Comparison of ENCODE assay signal across 20 mouse cellular contexts in genomic region chr17:89100719-89101350, GRCm38 (mm10).
A peak's percentile ranks its signal among the peaks of the same experiment; 100 is the strongest.
DNase-seq lines count a peak whose midpoint lies in the region; ATAC-seq and TF ChIP-seq lines count a peak whose summit lies in the region.
"Had no signal": no experiment of that assay in that cellular context is flagged by ENCODE, and none has a peak within 500 bp of the region (broad histone marks: within the 10 kb centered on the region; RNA-seq: fewer than 3 reads in every experiment).

No protein-coding gene starts in this region.

- WGBS in kidney, embryonic 15.5 days, result 84% methylated on average over 5 of the region's 5 CpGs
- 75% methylated on average over 5 of the region's 5 CpGs for WGBS in intestine, embryonic 16.5 days

- H3K9ac ChIP-seq in MEL (ENCODE audit: control insufficient read depth, low read depth, low read length, poor library complexity, severe bottlenecking), result no peak overlapping the region; the same call in 1 of the 2 replicates
- H3K9ac ChIP-seq in kidney, embryonic 15.5 days, result no peak overlapping the region
- H3K9ac ChIP-seq in intestine, embryonic 16.5 days (ENCODE audit: low read depth, low read length), result no peak overlapping the region
- H3K9ac ChIP-seq: embryonic facial prominence, embryonic 15.5 days; forebrain, embryonic 15.5 days; hindbrain, embryonic 15.5 days had no signal

- peaks cover 0 to 2% of the 10 kb centered on the region in 2 experiments; a peak in 2 of 4 replicates for H3K4me1 ChIP-seq in MEL (ENCODE audit: control insufficient read depth in 1 of 2, insufficient read depth in 2 of 2, low read length in 2 of 2)
- no peaks in the 10 kb centered on the region for H3K4me1 ChIP-seq in megakaryocyte, embryonic 14.5 days
- no peaks in the 10 kb centered on the region for H3K4me1 ChIP-seq in kidney, embryonic 15.5 days
- H3K4me1 ChIP-seq in intestine, embryonic 16.5 days (ENCODE audit: control insufficient read depth, insufficient read depth, low read length), result no peaks in the 10 kb centered on the region
- H3K4me1 ChIP-seq: embryonic facial prominence, embryonic 15.5 days; forebrain, embryonic 10.5 days; forebrain, embryonic 15.5 days; hindbrain, embryonic 15.5 days had no signal

- no peak for TF ChIP-seq POLR2A in MEL (IDR thresholded peaks at IDR 0.05; ENCODE audit: control insufficient read depth in 1 of 2, insufficient read depth in 1 of 2, low read depth in 1 of 2, low read length in 2 of 2, poor library complexity in 1 of 2)

- no peak overlapping the region for H3K27ac ChIP-seq in MEL (ENCODE audit: control insufficient read depth, low read depth, low read length)
- H3K27ac ChIP-seq in kidney, embryonic 15.5 days, result no peak overlapping the region
- H3K27ac ChIP-seq in intestine, embryonic 16.5 days (ENCODE audit: low read length), result no peak overlapping the region
- H3K27ac ChIP-seq: embryonic facial prominence, embryonic 15.5 days; forebrain, embryonic 10.5 days; forebrain, embryonic 15.5 days; heart, adult 2 months; hindbrain, embryonic 15.5 days had no signal

- no peaks in the 10 kb centered on the region for H3K79me2 ChIP-seq in MEL (ENCODE audit: control insufficient read depth, insufficient read depth, low read length, poor library complexity)

- H3K9me3 ChIP-seq in MEL (replicated peaks; ENCODE audit: insufficient read depth, low read length), result no peaks in the 10 kb centered on the region
- no peaks in the 10 kb centered on the region for H3K9me3 ChIP-seq in megakaryocyte, embryonic 14.5 days
- no peaks in the 10 kb centered on the region for H3K9me3 ChIP-seq in kidney, embryonic 15.5 days (replicated peaks)
- H3K9me3 ChIP-seq in intestine, embryonic 16.5 days (ENCODE audit: control insufficient read depth, low read length), result no peaks in the 10 kb centered on the region
- H3K9me3 ChIP-seq: embryonic facial prominence, embryonic 15.5 days; forebrain, embryonic 10.5 days; forebrain, embryonic 15.5 days; G1E; hindbrain, embryonic 15.5 days had no signal

- TF ChIP-seq CTCF in MEL (IDR thresholded peaks at IDR 0.05 in 2 of 3, conservative IDR thresholded peaks at IDR 0.05 in 1 of 3; ENCODE audit: control insufficient read depth in 1 of 3, insufficient read depth in 1 of 3, low read depth in 2 of 3, low read length in 3 of 3, poor library complexity in 1 of 3, severe bottlenecking in 1 of 3), result no peak

- H3K4me3 ChIP-seq in MEL (ENCODE audit: control insufficient read depth in 1 of 2, insufficient read depth in 1 of 2, low read depth in 2 of 2, low read length in 2 of 2), result peak overlapping the region; percentile 18 to 39; a peak in 3 of 4 replicates
- peak overlapping the region; percentile 33 for H3K4me3 ChIP-seq in megakaryocyte, embryonic 14.5 days (replicated peaks)
- H3K4me3 ChIP-seq in kidney, embryonic 15.5 days (replicated peaks), result no peak overlapping the region
- H3K4me3 ChIP-seq in intestine, embryonic 16.5 days (ENCODE audit: low read length), result no peak overlapping the region
- H3K4me3 ChIP-seq: embryonic facial prominence, embryonic 15.5 days; erythroblast, embryonic 14.5 days; forebrain, embryonic 10.5 days; forebrain, embryonic 15.5 days; heart, adult 2 months; hindbrain, embryonic 15.5 days had no signal

- peak; percentile 59 for DNase-seq in MEL (ENCODE audit: low read depth, low spot score)
- no peak for DNase-seq in urinary bladder, postnatal 10 days (ENCODE audit: low spot score)
- DNase-seq: adrenal gland, postnatal 14 days; cerebellum, adult 2 months; cerebellum, postnatal 10 days; embryo, embryonic 11 days; heart, adult 2 months had no signal

- no peak for TF ChIP-seq EP300 in MEL (IDR thresholded peaks at IDR 0.05; ENCODE audit: low read depth in 1 of 2, low read length in 2 of 2)

- no peak for TF ChIP-seq RAD21 in MEL (IDR thresholded peaks at IDR 0.05; ENCODE audit: low read depth, low read length)

- peaks cover 0 to 2% of the 10 kb centered on the region in 2 experiments; a peak in 1 of 4 replicates for H3K36me3 ChIP-seq in MEL (ENCODE audit: control insufficient read depth in 1 of 2, insufficient read depth in 2 of 2, low read length in 2 of 2)
- no peaks in the 10 kb centered on the region for H3K36me3 ChIP-seq in megakaryocyte, embryonic 14.5 days (replicated peaks; ENCODE audit: low read length)
- H3K36me3 ChIP-seq in kidney, embryonic 15.5 days, result no peaks in the 10 kb centered on the region
- no peaks in the 10 kb centered on the region for H3K36me3 ChIP-seq in intestine, embryonic 16.5 days (ENCODE audit: control insufficient read depth, insufficient read depth, low read length)
- H3K36me3 ChIP-seq: embryonic facial prominence, embryonic 15.5 days; forebrain, embryonic 10.5 days; forebrain, embryonic 15.5 days; G1E; hindbrain, embryonic 15.5 days had no signal

- H3K4me2 ChIP-seq in kidney, embryonic 15.5 days, result no peak overlapping the region
- H3K4me2 ChIP-seq in intestine, embryonic 16.5 days (ENCODE audit: low read depth, low read length), result no peak overlapping the region
- H3K4me2 ChIP-seq: embryonic facial prominence, embryonic 15.5 days; forebrain, embryonic 15.5 days; heart, embryonic 11.5 days; hindbrain, embryonic 15.5 days had no signal

- no peaks in the 10 kb centered on the region for H3K27me3 ChIP-seq in MEL (ENCODE audit: control insufficient read depth in 1 of 2, insufficient read depth in 2 of 2, low read length in 2 of 2)
- H3K27me3 ChIP-seq in megakaryocyte, embryonic 14.5 days (replicated peaks), result no peaks in the 10 kb centered on the region
- H3K27me3 ChIP-seq in kidney, embryonic 15.5 days, result no peaks in the 10 kb centered on the region
- no peaks in the 10 kb centered on the region for H3K27me3 ChIP-seq in intestine, embryonic 16.5 days (replicated peaks; ENCODE audit: control insufficient read depth, insufficient read depth, low read length)
- H3K27me3 ChIP-seq: embryonic facial prominence, embryonic 15.5 days; forebrain, embryonic 15.5 days; hindbrain, embryonic 15.5 days had no signal

- ATAC-seq in granulocyte monocyte progenitor cell, adult 5-6 weeks (replicated peaks; ENCODE audit: poor library complexity, severe bottlenecking), result peak; percentile 91
- ATAC-seq in kidney, embryonic 15.5 days (replicated peaks; ENCODE audit: low FRiP score), result no peak
- ATAC-seq in intestine, embryonic 16.5 days, result no peak
- ATAC-seq: activated CD4-positive, CD25-positive, alpha-beta regulatory T cell, adult 4 months; forebrain, embryonic 15.5 days; Patski had no signal

TF ChIP-seq in MEL, 35 proteins besides CTCF, POLR2A, EP300 and RAD21:
- TF ChIP-seq JUND (IDR thresholded peaks at IDR 0.05; ENCODE audit: low read depth, low read length), result no peak
- peak; percentile 17; the same call in 1 of the 2 replicates for TF ChIP-seq ELF1 (IDR thresholded peaks at IDR 0.05; ENCODE audit: low read depth, low read length)

Comparison
In these comparisons a context has a peak if more than half of its experiments do, and no peak if none do; other contexts are left out.
1. H3K4me3 ChIP-seq: peak in MEL (2 of 2) and megakaryocyte, embryonic 14.5 days (single experiment); none in kidney, embryonic 15.5 days (single experiment) and intestine, embryonic 16.5 days (single experiment).